Mouse (Mus musculus): ENCODE results near the gene Izumo4. TPM values are rescaled to one million over a fixed set of nuclear protein-coding genes. Genes with fewer than 3 reads are reported as not detected.

Gene Izumo4
- polyA plus RNA-seq, 1 experiment, result 1.9 TPM

DNA sequence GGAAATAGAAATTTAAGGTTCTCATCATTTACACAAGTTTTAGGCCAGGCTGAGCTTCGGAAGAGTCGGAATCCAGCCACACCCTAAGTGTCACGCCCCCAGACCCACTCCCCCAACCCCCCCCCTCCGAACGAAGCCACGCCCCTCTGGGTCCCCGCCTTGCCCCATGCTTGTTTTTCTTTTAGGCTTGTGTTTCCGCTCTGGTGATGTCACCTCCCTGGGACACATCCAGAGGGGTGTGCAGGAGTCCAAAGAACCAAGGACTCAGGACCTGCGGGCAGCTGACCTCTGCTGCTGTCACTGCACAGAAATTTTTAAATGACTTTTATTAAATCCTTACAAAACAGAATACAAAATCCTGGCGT is 37.0 kb upstream of the Izumo4 start:
- Histone ChIP-seq H3K4me3 (no peak overlapping the region), H3K4me2 (ENCODE audit: low read depth) (peak overlapping the region; percentile 68), H3K79me2 (ENCODE audit: control insufficient read depth, insufficient read depth) (no peaks in the 10 kb centered on the region), H3K27me3 (ENCODE audit: control insufficient read depth, insufficient read depth, insufficient read length) (no peaks in the 10 kb centered on the region), H3K36me3 (ENCODE audit: control insufficient read depth, insufficient read depth) (no peaks in the 10 kb centered on the region), H3ac (ENCODE audit: control insufficient read depth, insufficient read length) (no peak overlapping the region)
- no peak for TF ChIP-seq TCF3 (IDR thresholded peaks at IDR 0.05; ENCODE audit: insufficient read length, low read depth)
- TF ChIP-seq E2F4 (IDR thresholded peaks at IDR 0.05; ENCODE audit: insufficient read depth), result no peak
- TF ChIP-seq CEBPB (IDR thresholded peaks at IDR 0.05; ENCODE audit: insufficient read depth, poor library complexity, severe bottlenecking), result no peak
- TF ChIP-seq TCF12 (IDR thresholded peaks at IDR 0.05; ENCODE audit: insufficient read depth, poor library complexity, severe bottlenecking), result no peak
- no peak for TF ChIP-seq MYOG (IDR thresholded peaks at IDR 0.05; ENCODE audit: control insufficient read depth in 1 of 3, insufficient read depth in 1 of 3, insufficient read length in 2 of 3, low read depth in 2 of 3)
- TF ChIP-seq SRF (IDR thresholded peaks at IDR 0.05; ENCODE audit: control insufficient read depth, insufficient read length, low read depth), result no peak
- no peak for TF ChIP-seq POLR2A (IDR thresholded peaks at IDR 0.05; ENCODE audit: insufficient read length, low read depth)
- no peak for TF ChIP-seq REST (IDR thresholded peaks at IDR 0.05; ENCODE audit: insufficient read depth, insufficient read length)
- no peak for TF ChIP-seq MAX (IDR thresholded peaks at IDR 0.05; ENCODE audit: low read depth)
- no peak for TF ChIP-seq MYOD1 (IDR thresholded peaks at IDR 0.05; ENCODE audit: control insufficient read depth in 1 of 3, insufficient read length in 2 of 3, low read depth in 2 of 3)
- no peak for TF ChIP-seq USF1 (IDR thresholded peaks at IDR 0.05; ENCODE audit: low read depth)
- TF ChIP-seq POLR2AphosphoS2 (IDR thresholded peaks at IDR 0.05; ENCODE audit: insufficient read length, low read depth), result no peak

DNA sequence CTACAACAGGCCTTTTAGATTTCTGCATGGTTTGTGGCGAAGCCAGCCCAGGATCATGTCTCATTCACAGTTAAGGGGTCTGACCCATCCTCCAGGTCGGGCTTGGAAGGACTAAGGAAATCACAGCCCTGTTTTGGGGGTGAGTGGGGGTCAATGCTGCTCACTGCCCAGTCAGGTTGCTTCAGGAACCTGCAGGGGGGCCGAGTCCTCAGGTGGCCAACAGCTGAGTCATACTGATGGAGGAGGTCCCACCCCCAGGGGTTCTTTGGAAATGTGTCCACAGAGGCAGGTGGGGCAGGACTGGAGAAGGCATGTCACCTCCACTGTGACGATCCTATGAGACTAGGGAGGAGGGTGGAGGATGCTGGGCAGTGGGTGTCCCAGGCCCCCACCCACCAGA is 36.5 kb upstream of the Izumo4 start:
- no peaks in the 10 kb centered on the region for H3K27me3 ChIP-seq (ENCODE audit: control insufficient read depth, insufficient read depth, insufficient read length)
- peak overlapping the region; percentile 68 for H3K4me2 ChIP-seq (ENCODE audit: low read depth)
- H3K36me3 ChIP-seq (ENCODE audit: control insufficient read depth, insufficient read depth), result peaks cover 3% of the 10 kb centered on the region
- TF ChIP-seq MYOD1 (IDR thresholded peaks at IDR 0.05; ENCODE audit: control insufficient read depth in 1 of 3, insufficient read length in 2 of 3, low read depth in 2 of 3) (no peak), MAX (IDR thresholded peaks at IDR 0.05; ENCODE audit: low read depth) (no peak), POLR2AphosphoS2 (IDR thresholded peaks at IDR 0.05; ENCODE audit: insufficient read length, low read depth) (no peak), E2F4 (IDR thresholded peaks at IDR 0.05; ENCODE audit: insufficient read depth) (no peak)
- no peaks in the 10 kb centered on the region for H3K79me2 ChIP-seq (ENCODE audit: control insufficient read depth, insufficient read depth)
- H3ac ChIP-seq (ENCODE audit: control insufficient read depth, insufficient read length), result no peak overlapping the region
- H3K4me3 ChIP-seq, result no peak overlapping the region

GRCm38 (mm10) chr10:80665981-80666733 is 35.8 kb upstream of the Izumo4 start:
- H3K36me3 ChIP-seq (ENCODE audit: control insufficient read depth, insufficient read depth), result peaks cover 10% of the 10 kb centered on the region
- no peak overlapping the region for H3ac ChIP-seq (ENCODE audit: control insufficient read depth, insufficient read length)
- no peaks in the 10 kb centered on the region for H3K27me3 ChIP-seq (ENCODE audit: control insufficient read depth, insufficient read depth, insufficient read length)
- H3K79me2 ChIP-seq (ENCODE audit: control insufficient read depth, insufficient read depth), result no peaks in the 10 kb centered on the region
- H3K4me3 ChIP-seq, result no peak overlapping the region
- peak overlapping the region; percentile 68 for H3K4me2 ChIP-seq (ENCODE audit: low read depth)
- TF ChIP-seq MYOD1 (IDR thresholded peaks at IDR 0.05; ENCODE audit: control insufficient read depth in 1 of 3, insufficient read length in 2 of 3, low read depth in 2 of 3), result no peak
- no peak for TF ChIP-seq TCF3 (IDR thresholded peaks at IDR 0.05; ENCODE audit: insufficient read length, low read depth)
- no peak for TF ChIP-seq MAX (IDR thresholded peaks at IDR 0.05; ENCODE audit: low read depth)
- no peak for TF ChIP-seq USF1 (IDR thresholded peaks at IDR 0.05; ENCODE audit: low read depth)
- no peak for TF ChIP-seq CEBPB (IDR thresholded peaks at IDR 0.05; ENCODE audit: insufficient read depth, poor library complexity, severe bottlenecking)
- TF ChIP-seq TCF12 (IDR thresholded peaks at IDR 0.05; ENCODE audit: insufficient read depth, poor library complexity, severe bottlenecking), result no peak
- TF ChIP-seq POLR2AphosphoS2 (IDR thresholded peaks at IDR 0.05; ENCODE audit: insufficient read length, low read depth), result no peak
- no peak for TF ChIP-seq REST (IDR thresholded peaks at IDR 0.05; ENCODE audit: insufficient read depth, insufficient read length)
- no peak for TF ChIP-seq POLR2A (IDR thresholded peaks at IDR 0.05; ENCODE audit: insufficient read length, low read depth)
- no peak for TF ChIP-seq SRF (IDR thresholded peaks at IDR 0.05; ENCODE audit: control insufficient read depth, insufficient read length, low read depth)

DNA sequence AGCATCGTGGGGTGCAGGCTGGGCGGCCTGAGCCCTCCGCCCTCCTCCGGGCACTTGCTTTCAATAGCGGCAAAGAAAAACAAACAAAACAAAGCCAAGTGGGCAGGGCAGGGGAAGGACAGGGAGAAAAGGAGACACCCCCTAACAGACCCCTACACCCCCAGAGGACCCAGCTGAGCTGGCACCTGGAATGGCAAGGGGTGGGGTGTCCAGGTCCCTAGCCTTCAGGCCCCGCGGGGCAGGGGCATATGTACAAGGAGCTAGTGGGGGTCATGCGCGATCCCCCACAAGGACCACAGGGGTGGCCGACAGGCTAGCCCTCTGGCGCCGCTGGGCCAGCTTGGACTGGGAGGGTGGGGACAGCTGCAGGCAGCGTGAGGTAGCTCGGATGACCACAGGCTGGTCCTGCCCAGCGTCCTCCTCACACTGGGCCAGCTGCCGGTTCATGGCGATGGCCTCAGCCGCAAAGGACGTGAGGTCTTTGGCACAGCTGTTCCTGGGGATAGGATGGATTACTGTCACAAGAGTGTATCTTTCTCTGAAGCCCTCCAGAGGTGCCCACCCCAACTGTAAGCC is 35.1 kb upstream of the Izumo4 start:
- H3K36me3 ChIP-seq (ENCODE audit: control insufficient read depth, insufficient read depth), result peaks cover 11% of the 10 kb centered on the region
- H3K4me3 ChIP-seq, result no peak overlapping the region
- no peaks in the 10 kb centered on the region for H3K27me3 ChIP-seq (ENCODE audit: control insufficient read depth, insufficient read depth, insufficient read length)
- H3K79me2 ChIP-seq (ENCODE audit: control insufficient read depth, insufficient read depth), result peaks cover 6% of the 10 kb centered on the region
- H3ac ChIP-seq (ENCODE audit: control insufficient read depth, insufficient read length), result no peak overlapping the region
- peak overlapping the region; percentile 49 for H3K4me2 ChIP-seq (ENCODE audit: low read depth)
- TF ChIP-seq USF1 (IDR thresholded peaks at IDR 0.05; ENCODE audit: low read depth) (no peak), MAX (IDR thresholded peaks at IDR 0.05; ENCODE audit: low read depth) (no peak), TCF3 (IDR thresholded peaks at IDR 0.05; ENCODE audit: insufficient read length, low read depth) (peak; percentile 92), CEBPB (IDR thresholded peaks at IDR 0.05; ENCODE audit: insufficient read depth, poor library complexity, severe bottlenecking) (no peak), SRF (IDR thresholded peaks at IDR 0.05; ENCODE audit: control insufficient read depth, insufficient read length, low read depth) (peak; percentile 27), MYOG (IDR thresholded peaks at IDR 0.05; ENCODE audit: control insufficient read depth in 1 of 3, insufficient read depth in 1 of 3, insufficient read length in 2 of 3, low read depth in 2 of 3) (peak; percentile 94 to 100 (median 99)), POLR2A (IDR thresholded peaks at IDR 0.05; ENCODE audit: insufficient read length, low read depth) (peak; percentile 38), POLR2AphosphoS2 (IDR thresholded peaks at IDR 0.05; ENCODE audit: insufficient read length, low read depth) (peak; percentile 40), E2F4 (IDR thresholded peaks at IDR 0.05; ENCODE audit: insufficient read depth) (no peak), REST (IDR thresholded peaks at IDR 0.05; ENCODE audit: insufficient read depth, insufficient read length) (no peak), MYOD1 (IDR thresholded peaks at IDR 0.05; ENCODE audit: control insufficient read depth in 1 of 3, insufficient read length in 2 of 3, low read depth in 2 of 3) (peak; percentile 32 to 100 (median 96)), TCF12 (IDR thresholded peaks at IDR 0.05; ENCODE audit: insufficient read depth, poor library complexity, severe bottlenecking) (peak; percentile 12)

All from myocyte (in vitro differentiated cells).